Mouse (Mus musculus) embryo, embryonic 11 days (tissue): ENCODE data around the gene Taok2.

Source experiments
- DNase-seq: peaks from one replicate; pipeline ENCODE4 v3.0.0-alpha.2; 2015

Gene Taok2

GRCm38 (mm10) chr7:126825403-126825802 lies 59.1 kb downstream of the Taok2 start:
- peak; percentile 54 for DNase-seq

DNA sequence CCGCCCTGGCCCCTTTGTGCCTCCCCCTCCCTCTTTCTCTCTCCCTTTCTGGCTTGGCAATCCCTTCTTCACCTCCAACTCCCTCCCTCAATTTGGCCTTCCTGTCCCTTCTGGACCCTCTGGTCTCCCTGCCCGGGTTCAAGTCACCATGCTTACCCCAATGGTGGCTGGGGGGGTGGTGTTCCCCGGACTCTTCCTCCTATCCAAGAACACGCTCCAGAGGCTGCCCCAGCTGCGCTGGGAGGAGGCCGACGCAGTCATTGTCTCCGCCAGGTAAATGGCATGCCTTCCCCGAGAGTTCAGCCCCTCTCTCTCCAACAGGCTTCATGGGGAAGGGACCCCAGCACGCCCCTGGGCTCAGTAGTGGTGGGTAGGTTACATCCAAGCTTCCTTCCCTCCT lies 60.6 kb downstream of the Taok2 start:
- DNase-seq = no peak

DNA sequence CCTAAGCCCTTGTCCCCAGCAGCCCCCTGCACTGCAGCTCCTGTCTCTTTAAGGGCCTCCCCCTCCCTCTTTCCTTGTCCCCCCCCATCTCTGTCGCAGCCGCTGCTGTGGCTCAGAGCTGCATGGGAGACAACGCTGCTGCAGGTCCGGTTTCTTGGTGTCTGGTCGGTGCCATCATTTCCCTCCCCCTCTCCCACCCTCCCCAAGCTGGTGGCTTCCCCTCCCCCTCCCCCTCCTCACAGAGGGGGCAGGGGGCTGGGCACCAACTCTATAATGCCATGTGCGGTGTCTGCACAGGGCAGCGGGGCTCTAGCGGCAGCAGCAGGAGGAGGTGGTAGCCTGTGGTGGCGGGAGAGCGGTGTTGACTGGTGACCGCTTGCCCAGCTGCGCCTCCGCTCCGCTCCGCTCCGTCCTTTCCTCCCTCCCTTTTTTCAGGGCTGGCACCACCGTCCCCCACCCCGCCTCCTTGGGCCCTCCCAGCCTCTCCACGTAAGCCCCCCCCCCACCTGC lies 61.2 kb downstream of the Taok2 start:
- DNase-seq = peak; percentile 53

- no peak for DNase-seq
These were observed 61.8 kb downstream of the Taok2 start for GRCm38 (mm10) chr7:126822741-126823140.

DNA sequence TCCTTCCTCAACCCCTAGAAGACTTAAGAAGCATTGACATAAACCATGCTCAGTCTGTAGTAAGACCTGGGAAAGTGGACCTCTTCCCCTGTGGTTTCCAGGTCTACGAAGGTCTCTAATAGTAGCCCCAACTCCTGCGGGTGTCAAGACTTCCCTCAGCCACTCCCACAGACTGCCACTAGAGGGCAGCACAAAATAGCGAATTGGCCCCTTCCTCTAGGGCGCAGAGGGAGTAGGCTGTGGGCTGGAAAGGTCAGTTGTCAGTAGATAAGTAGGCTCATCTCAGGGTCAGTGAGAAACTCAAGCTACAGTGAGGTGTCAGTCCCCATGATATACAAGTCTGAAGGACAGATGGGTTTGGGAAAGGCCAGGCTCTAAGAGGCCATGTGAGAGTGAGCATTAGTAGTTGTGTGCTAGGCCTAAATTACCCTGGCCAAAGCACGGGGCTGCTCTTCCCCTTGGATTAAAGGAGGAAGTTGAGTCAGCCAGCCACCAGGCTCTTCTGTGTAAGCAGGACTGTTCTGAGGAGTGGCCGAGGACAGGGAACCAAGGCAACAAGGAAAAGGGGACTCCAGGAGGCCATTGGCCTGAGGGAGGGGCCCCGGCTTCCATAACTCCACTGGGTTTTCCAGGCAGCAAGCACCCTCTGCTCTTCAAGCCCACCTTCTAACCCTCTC lies 62.5 kb downstream of the Taok2 start:
- peak; percentile 87 for DNase-seq

- no peak for DNase-seq
These were observed 65.7 kb downstream of the Taok2 start for GRCm38 (mm10) chr7:126818818-126819217.

DNA sequence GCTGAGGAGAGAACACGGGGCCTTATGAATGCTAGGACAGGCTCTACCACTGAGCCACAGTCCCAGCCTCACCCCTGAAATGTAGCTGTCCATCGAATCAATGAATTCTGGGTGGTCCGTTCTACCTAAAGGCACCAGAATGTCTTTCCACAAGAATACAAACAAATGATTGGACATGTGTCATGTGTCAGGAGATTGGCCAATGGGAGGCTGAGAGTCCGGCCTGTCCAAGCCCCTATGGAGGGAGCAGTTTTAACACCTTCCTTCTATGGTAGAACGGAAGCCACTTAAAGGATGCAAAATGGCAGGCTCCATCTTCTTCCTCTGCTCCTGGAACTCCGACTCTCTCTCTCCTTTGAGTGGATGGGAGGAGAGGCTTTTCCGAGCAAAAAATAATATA lies 66.9 kb downstream of the Taok2 start:
- no peak for DNase-seq

DNA sequence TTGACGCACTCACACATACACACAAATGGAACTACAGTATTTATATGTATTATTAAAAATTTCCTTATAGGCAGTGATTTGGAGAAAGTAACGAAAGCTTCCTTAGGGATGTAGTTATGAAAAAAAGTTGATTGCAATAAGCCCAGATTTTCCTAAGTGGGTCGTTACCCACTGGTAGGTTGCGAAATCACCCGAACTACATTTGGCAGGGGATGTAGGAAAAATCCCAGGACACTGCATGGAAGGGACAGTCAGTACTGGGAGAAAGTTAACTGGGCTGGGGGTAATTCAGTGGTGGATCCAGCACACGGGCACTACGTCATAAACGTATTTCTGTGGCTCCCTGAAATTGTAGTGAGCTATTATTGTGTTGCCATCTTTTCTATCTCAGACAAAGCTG lies 68.0 kb downstream of the Taok2 start:
- DNase-seq = no peak

GRCm38 (mm10) chr7:126815726-126816222 lies 68.7 kb downstream of the Taok2 start:
- no peak for DNase-seq
